Mouse (Mus musculus): Measurements from ENCODE around the gene Gstp2.
"Not testable (repeated sequence)": the region's sequence is repeated elsewhere in the genome, so short reads cannot be mapped to it uniquely, and the experiment has no call there.

The Gstp2 gene

DNA sequence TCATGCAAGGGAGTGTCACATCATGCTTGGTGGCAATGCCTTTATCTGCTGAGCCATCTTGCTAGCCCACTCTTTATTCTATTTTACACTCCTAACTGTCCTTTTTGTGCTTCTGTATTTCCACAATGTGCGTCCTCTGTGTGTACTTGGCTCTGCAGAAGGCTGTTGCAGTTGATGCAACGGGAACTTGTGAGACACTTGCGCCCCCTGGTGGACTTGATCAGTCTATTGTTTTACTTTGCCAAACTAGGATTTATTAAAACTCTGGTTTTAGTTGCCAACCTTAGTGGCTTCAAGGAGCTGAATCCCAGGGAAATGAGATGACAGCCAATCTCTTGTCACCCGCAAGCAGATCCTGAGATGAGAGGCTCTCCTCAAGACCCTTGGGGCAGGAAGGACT lies 2.0 kb upstream of the Gstp2 start:
- peak; percentile 85 for DNase-seq

DNA sequence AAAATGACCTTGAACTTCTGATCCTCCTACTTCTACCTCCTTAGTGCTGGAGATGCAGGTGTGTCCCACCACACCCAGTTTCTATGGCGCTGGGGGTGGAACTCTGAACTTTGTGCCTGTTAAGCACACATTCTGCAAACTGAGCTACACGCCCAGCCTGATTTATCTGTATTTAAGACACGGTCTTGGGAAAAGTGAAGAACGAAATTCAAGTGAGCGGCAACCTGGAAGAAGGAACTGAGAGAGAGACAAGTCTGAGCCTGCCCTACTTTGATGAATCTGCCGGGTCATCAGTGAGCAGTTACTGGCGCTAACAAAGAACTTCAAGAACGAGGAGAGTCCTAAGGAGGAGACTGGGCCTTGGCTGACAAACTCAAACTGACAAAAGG lies 1.0 kb upstream of the Gstp2 start:
- no peak for DNase-seq

- DNase-seq: not testable (repeated sequence)
These were observed 1.7 kb downstream of the Gstp2 start for GRCm38 (mm10) chr19:4044109-4044508.

DNA sequence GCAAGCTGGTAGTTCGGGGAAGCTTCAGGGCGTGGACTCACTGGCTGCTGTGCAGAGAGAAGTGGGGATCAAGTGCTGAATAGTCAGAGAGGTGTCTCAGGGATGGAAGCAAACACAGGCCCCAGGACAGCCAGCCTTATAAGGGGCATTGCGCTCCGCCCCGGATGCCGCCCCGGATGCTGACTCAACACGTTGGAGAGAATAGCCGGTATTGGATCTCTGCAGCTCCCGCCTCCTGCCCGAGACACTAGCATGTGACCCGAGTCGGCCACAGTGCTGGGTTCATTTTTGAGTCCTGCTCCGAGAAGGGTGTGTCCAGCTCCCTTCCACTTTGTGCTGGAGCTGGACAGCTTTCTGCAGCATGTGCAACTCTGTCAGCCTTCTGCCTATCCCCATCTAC lies 3.7 kb downstream of the Gstp2 start:
- peak; percentile 28 for DNase-seq

GRCm38 (mm10) chr19:4041500-4041899 lies 4.3 kb downstream of the Gstp2 start:
- not testable (repeated sequence) for DNase-seq

DNA sequence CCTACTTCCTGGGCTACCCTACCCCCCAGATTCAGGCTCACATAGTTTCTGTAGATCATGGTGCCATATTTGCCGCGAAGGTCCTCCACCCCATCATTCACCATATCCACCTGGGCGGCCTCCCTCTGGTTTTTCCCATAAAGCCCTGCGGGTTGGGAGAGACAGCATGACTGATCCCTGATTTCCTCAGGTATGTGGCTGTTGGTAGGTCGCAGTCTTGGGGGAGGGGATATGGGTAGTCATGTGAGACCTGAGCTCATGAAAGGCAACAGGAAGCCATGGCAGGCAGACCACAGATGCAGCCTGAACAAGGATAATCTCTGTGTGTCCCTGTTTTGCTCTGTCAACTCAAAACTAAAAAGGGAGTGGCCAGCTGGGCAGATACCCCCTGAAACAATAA lies 4.9 kb downstream of the Gstp2 start:
- not testable (repeated sequence) for DNase-seq

DNA sequence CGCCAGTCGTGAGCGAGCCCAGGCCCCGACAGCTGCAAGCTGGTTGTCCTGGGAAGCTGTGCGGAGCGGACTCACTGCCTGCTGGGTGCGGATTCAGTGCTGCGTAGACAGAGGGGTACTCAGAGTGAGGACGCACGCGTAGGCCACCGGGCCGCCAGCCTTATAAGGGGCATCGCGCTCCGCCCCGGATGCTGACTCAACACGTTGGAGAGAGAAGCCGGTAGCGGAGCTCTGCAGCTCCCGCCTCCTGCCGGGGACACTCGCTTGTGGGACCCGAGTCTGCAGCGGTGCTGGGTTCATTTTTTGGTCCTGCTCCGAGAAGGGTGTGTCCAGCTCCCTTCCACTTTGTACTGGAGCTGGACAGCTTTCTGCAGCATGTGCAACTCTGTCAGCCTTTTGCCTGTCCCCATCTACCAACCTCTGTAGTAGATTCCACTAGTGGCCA lies 8.0 kb downstream of the Gstp2 start, which contains the start of gene Gstp1:
Gene Gstp1, minus strand, starts transcription at position 198 of the 445 bp plus-strand sequence.
- peak; percentile 90 for DNase-seq

- DNase-seq: not testable (repeated sequence)
These were observed 8.6 kb downstream of the Gstp2 start for GRCm38 (mm10) chr19:4037154-4037787.

GRCm38 (mm10) chr19:4036327-4037045 lies 9.3 kb downstream of the Gstp2 start:
- DNase-seq: no peak

DNA sequence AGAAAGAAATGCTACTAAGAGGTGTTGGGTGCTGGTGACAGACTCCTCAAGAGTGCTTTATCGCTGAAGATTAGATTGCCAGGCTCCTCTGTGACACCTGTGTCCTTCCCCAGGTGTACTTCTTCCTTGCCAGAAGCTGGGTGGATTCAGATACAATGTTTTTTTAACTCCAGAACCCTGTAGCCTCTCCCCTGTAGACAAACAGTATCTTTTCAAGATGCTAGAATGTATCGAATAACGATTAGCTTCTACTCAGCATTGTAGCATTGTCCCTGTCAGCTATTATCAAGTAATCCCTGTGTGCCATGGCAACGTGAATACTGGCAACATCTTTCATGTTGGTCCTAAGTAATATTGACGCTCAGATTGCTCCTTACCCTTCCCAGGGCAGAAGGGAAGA lies 12.1 kb downstream of the Gstp2 start:
- DNase-seq: no peak

DNA sequence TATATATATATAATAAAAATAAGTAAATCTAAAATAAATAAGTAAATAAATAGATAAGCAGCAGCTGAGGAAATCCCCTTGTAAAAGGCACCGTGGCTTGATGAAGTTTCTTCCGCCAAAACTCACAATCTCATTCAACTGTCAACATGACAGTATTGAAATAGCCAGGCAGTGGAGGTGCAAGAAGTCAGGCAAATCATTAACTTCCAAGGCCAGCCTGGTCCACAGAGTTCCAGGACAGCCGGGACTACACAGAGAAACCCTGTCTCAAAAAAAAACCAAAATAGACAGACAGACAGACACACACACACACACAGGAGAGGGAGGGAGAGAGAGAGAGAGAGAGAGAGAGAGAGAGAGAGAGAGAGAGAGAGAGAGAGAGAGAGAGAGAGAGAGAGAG lies 12.5 kb downstream of the Gstp2 start:
- peak; percentile 54 for DNase-seq

GRCm38 (mm10) chr19:4032668-4033067 lies 13.2 kb downstream of the Gstp2 start:
- DNase-seq: no peak

- no peak for DNase-seq
These were observed 18.2 kb downstream of the Gstp2 start for GRCm38 (mm10) chr19:4027576-4027975.

GRCm38 (mm10) chr19:4023185-4023584 lies 22.6 kb downstream of the Gstp2 start:
- DNase-seq: no peak

DNA sequence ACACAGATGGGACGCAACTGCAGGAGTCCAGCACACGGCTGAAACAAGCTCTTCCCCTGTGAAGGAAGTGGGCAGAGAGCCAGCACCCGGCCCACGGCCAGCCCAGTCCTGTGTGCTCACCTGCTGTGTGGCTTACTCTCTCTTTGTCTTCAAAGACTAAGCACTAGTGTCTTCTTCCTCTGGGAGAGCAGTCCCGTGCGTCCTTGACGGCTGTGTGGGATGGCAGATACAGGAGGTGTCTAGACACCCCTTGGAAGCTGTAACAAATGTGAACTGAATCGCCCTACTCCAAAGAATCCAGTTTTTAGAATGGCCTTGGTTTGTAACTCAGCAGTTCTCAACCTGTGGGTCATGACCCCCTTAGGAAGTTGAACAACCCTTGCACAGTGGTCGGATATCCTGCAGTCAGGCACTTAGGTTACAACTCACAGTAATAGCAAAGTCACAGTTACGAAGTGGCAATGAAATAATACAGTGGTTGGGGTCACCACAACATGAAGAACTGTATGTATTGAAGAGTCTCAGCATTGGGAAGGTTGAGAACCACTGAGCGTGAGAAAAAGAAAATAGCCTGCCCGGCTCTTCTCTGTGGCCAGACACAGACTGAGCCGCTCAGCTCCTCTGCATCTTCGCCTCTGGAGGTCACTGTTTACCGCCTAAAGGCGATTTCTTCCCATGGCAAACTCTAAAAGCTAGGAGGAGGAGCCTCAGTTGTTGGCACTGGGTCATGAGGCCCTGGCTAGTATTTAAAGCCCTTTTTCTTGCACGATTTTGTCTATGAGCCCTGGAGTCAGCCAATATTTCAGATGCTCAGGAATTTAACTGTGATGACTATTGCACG lies 26.9 kb downstream of the Gstp2 start:
- peak; percentile 90 for DNase-seq

- DNase-seq: no peak
These were observed 27.8 kb downstream of the Gstp2 start for GRCm38 (mm10) chr19:4017921-4018587.

DNA sequence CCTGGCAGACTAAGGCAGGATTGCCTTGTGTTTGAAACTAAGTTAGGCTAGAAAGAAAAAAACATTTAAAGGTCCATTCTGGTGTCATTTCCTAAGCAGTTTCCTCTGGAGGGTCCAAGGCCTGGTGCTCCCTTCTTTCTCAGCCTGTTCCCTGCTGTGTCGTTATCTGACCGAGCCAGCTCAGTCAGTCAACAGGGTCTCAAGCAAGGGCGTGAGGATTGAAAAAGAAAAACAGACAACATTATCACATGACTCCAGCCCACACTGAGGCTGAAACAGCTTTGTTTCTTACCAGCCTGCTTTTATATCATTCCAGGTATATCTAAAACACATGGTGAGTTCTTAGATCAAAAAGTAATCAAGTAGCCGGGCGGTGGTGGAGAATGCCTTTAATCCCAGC lies 30.2 kb downstream of the Gstp2 start:
- DNase-seq: no peak

GRCm38 (mm10) chr19:4014802-4015201 lies 31.0 kb downstream of the Gstp2 start:
- DNase-seq: no peak

DNA sequence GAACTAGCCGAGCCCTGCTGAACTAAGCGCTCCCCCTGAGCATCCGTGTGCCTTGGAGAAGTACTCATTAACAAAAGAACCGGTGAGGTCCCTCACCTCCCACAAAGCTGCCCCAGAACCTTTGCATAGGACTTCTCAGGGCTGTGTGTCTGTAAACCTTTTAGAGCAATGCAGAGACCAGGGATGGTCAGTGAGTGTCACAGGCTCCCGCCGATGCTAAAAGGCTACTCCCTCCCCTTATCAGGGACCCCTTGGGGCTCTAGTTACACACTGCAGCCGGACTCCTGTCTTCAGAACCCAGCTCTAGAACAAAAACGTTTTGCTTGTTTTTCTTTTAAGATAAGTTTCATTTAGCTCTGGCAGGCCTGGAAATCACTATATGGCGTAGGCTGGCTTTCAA lies 32.8 kb downstream of the Gstp2 start:
- no peak for DNase-seq

DNA sequence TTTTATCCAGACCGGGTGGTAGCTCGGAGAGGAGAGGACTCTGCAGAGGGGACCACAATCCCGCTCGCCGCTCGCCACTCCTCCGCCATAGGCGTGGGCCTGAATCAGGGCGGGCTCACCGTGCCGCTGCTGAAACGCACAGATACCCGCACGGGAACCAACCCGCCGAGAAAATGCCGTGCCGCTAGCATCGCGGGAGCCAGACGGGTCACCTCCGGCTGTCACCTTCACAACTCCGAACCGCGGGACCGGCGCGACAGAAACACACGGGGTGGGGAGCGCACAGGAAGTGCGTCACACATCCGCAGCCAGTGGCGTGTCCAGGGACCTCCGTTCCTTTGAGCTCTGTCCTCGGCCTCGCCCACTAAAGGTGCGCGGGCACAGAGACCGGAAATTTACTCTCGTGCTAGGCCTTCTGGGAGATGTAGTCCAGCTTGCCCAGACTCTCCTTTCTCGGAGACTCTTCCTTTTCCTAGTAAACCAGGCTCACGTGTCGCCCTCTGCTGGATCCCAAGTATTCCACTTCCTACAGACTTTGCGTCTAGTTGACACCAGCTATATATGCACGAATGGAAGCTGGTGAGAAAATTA lies 33.3 kb downstream of the Gstp2 start, which contains the start of gene Ndufv1:
Gene Ndufv1, minus strand, starts transcription at position 375 of the 591 bp plus-strand sequence.
- peak; percentile 99 for DNase-seq

GRCm38 (mm10) chr19:4011086-4011485 lies 34.7 kb downstream of the Gstp2 start:
- DNase-seq: no peak

- DNase-seq: no peak
These were observed 39.9 kb downstream of the Gstp2 start for GRCm38 (mm10) chr19:4005971-4006370.
